Mouse (Mus musculus): ENCODE measurements around the gene Upf3a. TPM values are rescaled to one million over a fixed set of nuclear protein-coding genes. Genes with fewer than 3 reads are reported as not detected.

Upf3a gene
- total RNA-seq, 4 experiments from 2014 or later: 25.5 to 36.6 (median 32.5) TPM

Other genes with a start within 250 kb of the Upf3a start
- gene 1700029H14Rik, start 223.2 kb upstream of the Upf3a start, total RNA-seq (2022): not detected
- 10 to 100 TPM; 62.7 to 74.3 (median 68.2) TPM for gene Rasa3, start 108.0 kb upstream of the Upf3a start, total RNA-seq (2022)
- gene Cfap97d2, start 79.7 kb upstream of the Upf3a start, total RNA-seq (2022): 1 to 10 TPM; 1.8 to 3.6 (median 2.7) TPM
- 10 to 100 TPM; 46.6 to 56.9 (median 55.6) TPM for gene Cdc16, start 27.9 kb upstream of the Upf3a start, total RNA-seq (2022)
- gene AF366264, start 52.8 kb downstream of the Upf3a start, total RNA-seq (2022): not detected
- 10 to 100 TPM; 27.1 to 31.4 (median 29.4) TPM for gene Champ1, start 84.0 kb downstream of the Upf3a start, total RNA-seq (2022)
- 10 to 100 TPM; 32.0 to 38.2 (median 36.0) TPM for gene Coprs, start 104.7 kb downstream of the Upf3a start, total RNA-seq (2022)